Mouse (Mus musculus): ENCODE measurements around the gene Tbc1d8. TPM values are rescaled to one million over a fixed set of nuclear protein-coding genes. Genes with fewer than 3 reads are reported as not detected.

The Tbc1d8 gene
- total and polyA plus RNA-seq, 3 experiments = 0.16 to 1.4 (median 0.81) TPM

- no peak for TF ChIP-seq PAX5 (IDR thresholded peaks at IDR 0.05; ENCODE audit: low read length)
- no peak for TF ChIP-seq GABPA (IDR thresholded peaks at IDR 0.05; ENCODE audit: insufficient replicate concordance, low read depth, low read length)
- no peak for TF ChIP-seq TBP (conservative IDR thresholded peaks at IDR 0.05; ENCODE audit: low read depth, low read length)
- no peak for TF ChIP-seq HCFC1 (IDR thresholded peaks at IDR 0.05; ENCODE audit: low read depth, low read length)
- TF ChIP-seq MAFK (IDR thresholded peaks at IDR 0.05; ENCODE audit: insufficient replicate concordance, low read length) = no peak
- peak; percentile 84 for TF ChIP-seq MAX (IDR thresholded peaks at IDR 0.05; ENCODE audit: low read length)
- no peak for TF ChIP-seq NELFE (IDR thresholded peaks at IDR 0.05; ENCODE audit: low read depth, low read length)
- no peak for TF ChIP-seq CHD2 (IDR thresholded peaks at IDR 0.05; ENCODE audit: low read length)
Measured at GRCm38 (mm10) chr1:39340647-39341046, 137.9 kb downstream of the Tbc1d8 start (continued).

GRCm38 (mm10) chr1:39340156-39340555 lies 138.4 kb downstream of the Tbc1d8 start:
- Histone ChIP-seq H3K4me3 (replicated peaks in 1 of 3; ENCODE audit: low read depth in 2 of 3, low read length in 2 of 3, poor library complexity in 1 of 3) (no peak overlapping the region), H3K36me3 (replicated peaks in 1 of 2; ENCODE audit: control insufficient read depth in 1 of 2, insufficient read depth in 1 of 2, low read length in 1 of 2) (no peaks in the 10 kb centered on the region), H3K4me2 (ENCODE audit: insufficient read depth, low read depth, poor library complexity, severe bottlenecking) (no peak overlapping the region), H3K4me1 (ENCODE audit: control insufficient read depth in 1 of 2, insufficient read depth in 2 of 2) (peaks cover 0 to 10% of the 10 kb centered on the region in 2 experiments; a peak in 2 of 4 replicates), H3K9me3 (replicated peaks; ENCODE audit: low read length) (no peaks in the 10 kb centered on the region), H3K79me2 (replicated peaks; ENCODE audit: control insufficient read depth, extremely low read depth, insufficient read depth, poor library complexity, severe bottlenecking) (no peaks in the 10 kb centered on the region; the same call in 1 of the 2 replicates), H3K27me3 (replicated peaks) (no peaks in the 10 kb centered on the region), H3K27ac (ENCODE audit: insufficient read depth, low read depth) (no peak overlapping the region), H3K9ac (ENCODE audit: insufficient read depth, low read depth) (no peak overlapping the region)
- in situ Hi-C loops (cut with MboI; ENCODE audit: low pct_ligation_motif_present, low pct_unique_long_range_greater_than_20kb, low sequenced_read_pairs) = loop anchor here (10.0 kb wide), 1 partner anchor 335 kb away; no protein-coding TSS in a partner anchor
- TF ChIP-seq MAZ (IDR thresholded peaks at IDR 0.05; ENCODE audit: low read depth, low read length) (no peak), GABPA (IDR thresholded peaks at IDR 0.05; ENCODE audit: insufficient replicate concordance, low read depth, low read length) (no peak), ZNF384 (IDR thresholded peaks at IDR 0.05; ENCODE audit: low read depth, low read length) (no peak), HCFC1 (IDR thresholded peaks at IDR 0.05; ENCODE audit: low read depth, low read length) (no peak), E2F4 (IDR thresholded peaks at IDR 0.05; ENCODE audit: insufficient replicate concordance, low read depth, low read length) (no peak), MYC (IDR thresholded peaks at IDR 0.05; ENCODE audit: low read depth, low read length) (no peak), CHD2 (IDR thresholded peaks at IDR 0.05; ENCODE audit: low read length) (no peak), TCF12 (IDR thresholded peaks at IDR 0.05; ENCODE audit: low read depth, low read length) (no peak), KAT2A (IDR thresholded peaks at IDR 0.05; ENCODE audit: insufficient replicate concordance, low read length) (no peak), JUND (conservative IDR thresholded peaks at IDR 0.05; ENCODE audit: low read depth, low read length) (no peak), UBTF (IDR thresholded peaks at IDR 0.05; ENCODE audit: low read depth, low read length) (no peak), IRF4 (IDR thresholded peaks at IDR 0.05; ENCODE audit: low read depth, low read length) (no peak), NELFE (IDR thresholded peaks at IDR 0.05; ENCODE audit: low read depth, low read length) (no peak), RAD21 (IDR thresholded peaks at IDR 0.05; ENCODE audit: low read depth, low read length) (no peak), USF1 (IDR thresholded peaks at IDR 0.05; ENCODE audit: low read depth, low read length) (no peak)
- no peak for DNase-seq (ENCODE audit: extremely low read depth)
- dilution Hi-C loops (cut with MboI; ENCODE audit: extremely low pct_ligation_motif_present, extremely low pct_unique_long_range_greater_than_20kb, low sequenced_read_pairs) = no loop called here

Measured in CH12.LX (cell line).